Mouse (Mus musculus) thymus, postnatal 14 days (tissue): ENCODE measurements around the gene Anxa9.
"Not testable (repeated sequence)": the region's sequence is repeated elsewhere in the genome, so short reads cannot be mapped to it uniquely, and the experiment has no call there.

ENCODE experiments used
- DNase-seq: peaks from one replicate; pipeline ENCODE4 v3.0.0; 2021

Anxa9 gene

GRCm38 (mm10) chr3:95307100-95307499, at the start of gene Anxa9:
Gene Anxa9 (minus strand): TSS chr3:95307176.
- DNase-seq = no peak

DNA sequence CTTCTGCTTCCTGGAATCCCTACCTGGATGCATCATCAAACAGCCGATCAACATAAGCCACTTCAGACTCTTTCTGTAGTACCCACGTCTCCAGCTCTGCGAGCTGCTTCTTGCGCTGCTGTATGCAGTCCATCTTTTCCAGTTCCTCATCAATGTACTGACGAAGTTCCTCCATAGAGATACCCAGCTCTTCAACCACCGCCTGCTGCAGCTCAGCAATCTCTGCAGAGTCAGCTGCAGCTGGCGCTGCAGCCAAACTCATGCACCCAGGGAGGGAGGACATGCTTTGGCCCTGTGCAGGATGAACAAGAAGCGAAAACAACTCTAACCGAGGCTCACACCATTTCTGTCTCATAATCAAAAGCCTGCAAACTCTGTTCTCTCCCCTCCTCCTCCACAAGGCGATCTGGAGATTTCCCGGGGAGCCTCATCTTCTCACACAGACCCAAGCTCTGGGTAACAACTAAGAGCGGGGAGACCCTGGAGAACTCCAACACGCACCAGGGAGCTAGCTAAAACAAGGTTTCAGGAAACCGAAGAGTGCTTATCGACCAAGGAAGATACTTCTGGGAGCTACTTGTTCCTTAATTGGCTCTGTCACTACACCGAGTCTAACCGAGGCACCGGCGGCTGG, 49.1 kb upstream of the Anxa9 start:
- DNase-seq = not testable (repeated sequence)

GRCm38 (mm10) chr3:95349491-95349890, 42.5 kb upstream of the Anxa9 start:
- DNase-seq = peak; percentile 45

GRCm38 (mm10) chr3:95348343-95348742, 41.4 kb upstream of the Anxa9 start:
- not testable (repeated sequence) for DNase-seq

DNA sequence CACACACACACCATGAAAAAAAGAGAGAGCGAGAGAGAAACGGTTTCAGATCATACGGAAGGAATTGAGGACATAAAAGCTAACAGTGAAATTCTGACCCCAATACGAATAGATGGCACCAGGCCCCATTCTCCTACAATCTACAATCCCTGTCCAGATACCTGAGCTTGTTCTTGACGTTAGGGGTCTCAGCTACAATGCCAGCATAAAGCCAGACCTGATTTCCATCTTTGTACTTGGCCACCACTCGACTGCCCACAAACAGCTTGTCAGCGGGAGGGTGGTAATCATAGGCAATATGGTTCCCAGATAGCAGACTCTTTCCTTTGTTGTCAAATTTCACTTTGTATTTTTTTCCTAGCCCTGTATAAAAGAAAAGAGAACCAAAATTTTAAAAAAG, 39.5 kb upstream of the Anxa9 start:
- DNase-seq = no peak

- not testable (repeated sequence) for DNase-seq
These were observed 36.5 kb upstream of the Anxa9 start for GRCm38 (mm10) chr3:95343356-95344000.

DNA sequence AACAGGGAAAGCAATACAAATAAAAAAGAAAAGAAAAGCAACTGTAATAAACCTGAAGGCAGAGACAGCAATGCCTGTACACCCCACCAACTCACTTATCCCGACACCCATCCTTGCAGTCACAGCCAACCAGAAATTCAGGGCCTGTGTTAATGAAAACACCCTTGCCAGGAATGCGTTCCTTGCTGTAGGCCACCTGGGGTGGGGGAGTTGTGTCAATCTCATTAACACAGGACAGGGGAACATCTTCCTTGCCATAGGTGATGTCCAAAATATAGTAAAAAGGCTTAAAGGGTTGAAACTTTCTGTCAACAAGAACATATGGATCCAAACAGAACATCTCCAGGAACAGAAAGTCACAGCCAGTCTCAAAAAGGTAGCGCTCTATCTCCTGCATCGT, 31.3 kb upstream of the Anxa9 start:
- no peak for DNase-seq

DNA sequence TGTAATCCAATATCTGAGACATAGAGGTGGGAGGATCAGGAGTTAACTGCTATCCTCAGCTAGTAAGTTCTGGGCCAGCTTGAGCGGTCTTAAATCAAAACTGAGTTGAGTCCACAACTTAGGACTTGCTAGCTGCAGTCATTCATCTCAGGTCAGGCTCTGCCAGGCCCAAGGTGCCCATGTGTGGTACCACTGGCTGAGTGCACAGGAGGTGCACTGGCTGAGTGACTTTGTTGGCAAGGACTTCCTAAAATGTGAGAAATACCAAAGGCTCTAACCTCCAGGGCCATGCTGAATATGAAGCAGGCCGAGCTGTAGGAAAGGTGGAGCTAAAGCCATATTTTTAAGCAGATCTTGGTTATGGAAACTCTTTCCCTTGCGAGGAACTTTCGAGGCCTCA, 30.4 kb upstream of the Anxa9 start:
- DNase-seq = no peak

DNA sequence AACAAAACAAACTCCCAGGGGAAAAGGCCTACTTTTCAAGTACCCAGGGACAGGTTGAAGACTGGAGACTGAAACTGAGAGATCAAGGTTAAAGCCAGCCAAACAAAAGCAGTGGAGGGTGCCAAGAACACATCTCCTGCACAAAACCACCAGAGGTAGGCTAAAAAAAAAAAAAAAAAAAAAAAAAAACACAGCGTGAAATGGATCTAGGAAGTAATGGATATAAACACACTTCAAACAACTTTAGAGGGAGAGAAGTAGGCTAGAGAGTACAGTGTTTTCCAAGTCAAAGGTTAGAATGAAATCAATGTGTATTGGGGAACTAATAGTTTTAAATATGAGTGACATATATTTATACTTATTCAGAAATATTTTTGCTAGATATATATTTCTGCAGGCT, 24.6 kb upstream of the Anxa9 start:
- DNase-seq = no peak

DNA sequence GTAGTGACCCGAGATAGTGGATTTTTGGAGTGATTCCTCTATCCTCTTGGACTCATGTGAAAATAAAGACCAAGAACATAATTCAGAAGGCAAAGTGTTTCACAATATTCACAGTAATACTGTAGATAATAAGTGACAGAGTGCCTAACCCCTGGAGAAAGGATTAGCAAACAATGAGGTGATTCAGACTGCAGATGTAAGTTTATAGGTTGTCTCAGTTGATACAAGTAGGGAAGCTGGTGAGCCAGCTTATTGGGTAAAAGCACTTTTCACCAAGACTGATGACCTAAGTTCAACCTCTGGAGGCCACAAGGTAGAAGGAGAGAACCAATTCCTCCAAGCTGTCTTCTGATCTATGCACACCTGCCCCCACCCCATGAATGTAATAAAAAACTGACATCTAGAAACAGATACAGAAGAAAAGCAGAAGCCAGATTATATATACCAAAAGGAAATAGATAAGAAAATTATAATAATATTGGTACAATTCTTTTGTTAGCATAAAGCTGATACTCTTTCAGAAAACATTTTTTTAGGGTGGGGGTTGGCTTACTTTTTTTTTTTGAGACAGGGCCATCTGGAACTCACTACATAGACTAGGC, 21.9 kb upstream of the Anxa9 start:
- DNase-seq = no peak

DNA sequence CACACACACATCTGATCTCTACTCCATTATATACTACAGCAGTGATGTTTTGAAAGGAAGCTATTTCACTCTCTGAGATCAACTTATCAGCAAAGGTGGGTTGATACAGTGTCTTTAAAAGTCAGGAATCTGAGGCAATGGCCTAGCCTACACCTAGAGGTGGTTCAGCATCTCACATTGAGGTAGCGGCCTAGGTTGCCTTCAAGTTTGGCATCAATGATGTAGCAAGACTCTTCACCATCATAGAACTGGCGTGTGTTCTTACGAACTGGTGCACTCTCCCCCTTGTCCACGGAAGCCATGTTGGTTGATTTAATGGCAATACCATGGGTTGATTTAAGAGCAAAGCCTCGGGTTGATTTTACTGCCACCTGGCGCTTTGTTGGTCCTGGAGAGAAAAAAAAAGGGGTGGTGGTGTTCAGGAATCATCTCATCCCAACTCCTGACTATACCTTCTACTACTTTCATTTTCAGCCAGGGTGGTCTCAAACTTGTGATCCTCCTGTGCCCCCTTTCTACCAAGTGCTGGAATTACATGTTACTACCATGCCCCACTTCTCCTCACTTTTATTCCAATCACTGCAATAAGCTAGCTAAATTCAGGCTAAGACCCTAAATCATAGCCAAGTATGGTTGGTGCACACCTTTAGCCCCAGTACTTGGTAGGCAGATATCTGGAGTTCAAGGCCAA, 17.6 kb upstream of the Anxa9 start:
- DNase-seq = no peak

GRCm38 (mm10) chr3:95323429-95323828, 16.5 kb upstream of the Anxa9 start:
- DNase-seq = no peak

DNA sequence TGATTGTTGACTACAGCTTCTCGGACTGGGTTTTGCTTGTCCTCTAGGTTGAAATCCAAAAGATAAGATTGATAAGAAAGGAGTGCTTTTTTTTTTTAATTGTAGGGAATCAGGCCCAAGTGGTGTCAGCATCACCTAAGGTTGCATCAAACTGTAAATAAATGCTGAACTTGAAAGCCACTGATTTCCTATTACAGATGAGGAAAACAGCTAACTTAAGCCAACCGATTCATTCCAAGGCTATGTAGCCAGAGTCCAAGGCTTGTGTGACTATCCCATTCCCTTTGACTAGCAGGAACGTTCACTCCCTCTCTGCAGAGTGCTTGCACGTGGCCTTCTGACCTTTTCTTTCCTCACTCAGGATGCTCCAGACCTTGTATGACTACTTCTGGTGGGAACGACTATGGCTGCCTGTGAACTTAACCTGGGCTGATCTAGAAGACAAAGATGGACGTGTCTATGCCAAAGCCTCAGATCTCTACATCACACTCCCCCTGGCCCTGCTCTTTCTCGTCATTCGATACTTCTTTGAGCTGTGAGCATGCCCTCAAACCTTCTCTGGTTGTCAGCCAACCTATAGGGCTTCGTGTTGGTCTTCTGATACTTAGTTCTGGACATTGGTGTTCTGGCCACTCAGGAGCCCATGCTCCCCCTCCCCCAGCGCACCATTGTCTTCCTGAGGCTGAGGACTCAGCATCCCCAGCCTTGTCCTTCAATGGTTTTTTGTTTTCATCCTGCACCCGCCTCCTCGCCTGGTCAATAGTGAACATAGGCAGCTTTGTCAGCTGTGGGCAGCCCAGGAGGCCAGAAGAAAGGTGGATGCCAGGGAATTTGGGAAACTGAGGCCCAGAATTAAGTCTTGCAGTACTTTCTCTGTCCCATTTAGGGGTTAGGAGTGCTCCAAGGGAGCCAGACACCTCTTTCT, 13.0 kb upstream of the Anxa9 start:
- no peak for DNase-seq

DNA sequence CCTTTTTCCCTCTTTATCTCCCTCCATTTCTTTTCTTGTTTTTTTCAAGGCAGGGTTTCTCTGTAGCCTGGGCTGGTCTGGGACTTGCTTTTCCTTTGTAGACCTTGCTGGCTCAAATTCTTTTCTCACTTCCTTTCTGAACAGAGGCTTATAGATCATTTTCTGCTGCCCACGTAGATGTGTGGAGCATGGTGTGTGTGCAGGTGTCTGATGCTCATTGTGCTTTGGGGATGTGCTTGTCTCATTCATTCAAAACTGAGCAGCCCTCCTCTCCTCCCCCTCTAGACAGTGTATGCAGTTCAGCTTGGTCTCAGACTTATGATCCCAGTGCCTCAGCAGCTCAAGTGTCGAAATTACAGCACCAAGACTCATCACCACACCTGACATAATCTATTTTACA, 12.1 kb upstream of the Anxa9 start:
- DNase-seq = no peak

DNA sequence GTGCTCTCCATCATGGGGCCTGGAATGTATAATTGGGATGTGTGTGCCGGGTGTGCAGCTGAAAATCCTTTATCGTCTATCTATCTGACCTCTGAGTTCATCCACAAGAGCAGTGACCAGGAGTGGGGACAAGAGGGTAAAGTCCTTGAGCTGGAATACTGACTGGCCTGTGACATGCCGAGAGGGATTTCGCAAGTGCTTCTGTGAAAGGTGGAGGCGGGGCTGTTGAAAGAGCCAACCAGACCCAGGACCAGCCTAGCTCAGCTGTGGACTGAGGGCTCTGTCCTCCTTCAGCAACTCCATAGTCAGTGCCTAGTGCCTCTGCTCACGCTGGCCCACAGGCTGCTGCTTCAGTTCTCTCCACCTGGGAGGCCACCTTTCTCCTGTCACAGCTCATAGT, 11.6 kb upstream of the Anxa9 start:
- no peak for DNase-seq

- peak; percentile 76 for DNase-seq
These were observed 10.6 kb upstream of the Anxa9 start for GRCm38 (mm10) chr3:95317414-95318080.

DNA sequence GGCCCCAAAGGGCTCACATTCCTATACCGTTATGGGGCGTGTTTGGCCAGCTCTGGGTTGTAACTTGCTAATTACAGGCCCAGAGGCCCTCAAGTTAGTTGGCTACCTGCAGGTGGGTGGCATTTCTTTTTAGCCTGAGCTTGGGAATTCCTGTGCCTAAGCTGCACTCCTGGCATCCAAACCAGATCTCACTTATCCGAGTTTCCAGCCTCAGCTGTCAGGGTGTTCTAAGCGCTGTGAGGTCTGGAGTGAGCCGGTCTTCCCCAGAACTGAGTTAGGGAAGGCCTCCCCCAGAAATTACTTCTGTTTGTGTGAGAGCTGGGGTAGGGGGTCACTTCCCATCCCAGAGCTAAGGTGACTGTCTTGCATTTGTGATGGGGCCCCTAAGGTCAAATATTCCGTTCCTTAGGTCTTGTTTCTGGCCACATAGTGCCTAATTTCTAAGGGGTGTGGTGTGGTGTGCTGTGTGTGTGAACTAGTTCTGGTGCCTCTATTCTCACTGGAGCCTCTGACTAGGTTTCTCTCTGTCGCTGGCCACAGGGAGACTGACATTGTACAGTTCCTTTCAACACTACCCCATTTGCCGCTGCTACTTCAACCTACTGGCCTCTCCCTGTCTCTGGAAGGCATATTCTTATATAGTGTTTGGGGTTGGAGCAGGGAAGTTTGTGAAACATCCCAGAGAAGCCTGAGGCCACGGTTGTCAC, 9.0 kb upstream of the Anxa9 start:
- no peak for DNase-seq

DNA sequence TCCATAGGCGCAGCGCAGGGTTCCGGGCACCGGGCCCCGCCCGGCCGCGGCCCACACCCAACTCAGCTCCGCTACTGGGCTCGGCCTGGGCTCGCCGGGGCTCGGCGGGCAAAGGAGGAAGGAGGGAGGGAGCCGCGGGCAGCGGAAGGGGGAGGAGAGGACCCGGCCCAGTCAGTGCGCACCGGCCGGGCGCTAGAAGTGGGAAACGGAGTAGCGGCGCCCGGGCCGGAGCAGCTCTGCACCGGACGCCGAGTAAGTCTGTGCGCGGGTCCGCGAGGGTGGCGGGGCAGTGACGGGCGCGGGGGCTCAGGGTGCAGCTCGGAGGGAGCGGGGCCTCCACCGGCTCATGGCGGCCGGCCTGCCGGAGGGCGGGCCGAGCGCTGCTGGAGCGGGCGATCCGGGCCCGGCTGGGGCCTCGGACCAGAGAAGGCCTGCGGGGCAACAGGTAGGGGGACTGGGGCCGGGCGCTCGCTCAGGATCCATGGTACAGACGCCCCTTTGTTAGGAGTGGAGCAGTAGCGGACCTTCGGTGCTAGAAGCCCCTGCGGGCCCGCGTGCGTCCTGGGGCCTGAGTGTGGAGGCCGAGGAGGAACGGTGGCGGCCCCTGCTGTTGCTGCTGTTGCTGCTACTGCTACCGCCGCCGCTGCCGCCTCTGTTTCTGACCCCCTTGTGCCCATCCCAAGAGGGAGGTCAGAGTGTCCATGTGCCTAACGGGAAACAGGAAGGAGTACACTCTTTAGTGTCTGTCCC, 8.3 kb upstream of the Anxa9 start:
- DNase-seq = peak; percentile 95

GRCm38 (mm10) chr3:95314486-95315093, 7.6 kb upstream of the Anxa9 start, which contains the start of gene Cers2:
Gene Cers2 (plus strand): TSS chr3:95314791.
- no peak for DNase-seq

DNA sequence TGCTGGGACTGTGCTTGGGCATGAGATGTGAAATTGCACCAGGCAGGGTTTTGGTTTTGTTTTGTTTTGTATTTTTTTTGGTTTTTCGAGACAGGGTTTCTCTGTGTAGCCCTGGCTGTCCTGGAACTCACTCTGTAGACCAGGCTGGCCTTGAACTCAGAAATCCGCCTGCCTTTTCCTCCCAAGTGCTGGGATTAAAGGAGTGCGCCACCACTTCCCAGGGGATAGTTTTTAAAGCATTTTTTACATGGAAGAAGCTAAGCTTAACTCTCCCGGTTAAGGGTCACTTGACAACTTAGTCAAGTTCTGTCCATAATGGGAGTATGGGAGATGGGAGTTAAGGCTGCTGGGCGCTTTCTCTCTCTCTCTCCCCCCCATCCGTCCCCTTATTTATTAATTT, 7.1 kb upstream of the Anxa9 start:
- no peak for DNase-seq
